Mouse (Mus musculus) cerebellum, postnatal 36 days (tissue): ENCODE data around the gene Fbln2.
"Not testable (repeated sequence)": the region's sequence is repeated elsewhere in the genome, so short reads cannot be mapped to it uniquely, and the experiment has no call there.

Source experiments
- DNase-seq, 2 experiments: peaks; one replicate each; pipeline ENCODE4 v3.0.0; 2021 to 2022; ENCODE audit warnings: mixed read lengths in 2 of 2

The Fbln2 gene

GRCm38 (mm10) chr6:91212155-91212554, at the start of gene Fbln2:
Gene Fbln2 (plus strand): TSS chr6:91212455.
- DNase-seq, result not testable (repeated sequence)

DNA sequence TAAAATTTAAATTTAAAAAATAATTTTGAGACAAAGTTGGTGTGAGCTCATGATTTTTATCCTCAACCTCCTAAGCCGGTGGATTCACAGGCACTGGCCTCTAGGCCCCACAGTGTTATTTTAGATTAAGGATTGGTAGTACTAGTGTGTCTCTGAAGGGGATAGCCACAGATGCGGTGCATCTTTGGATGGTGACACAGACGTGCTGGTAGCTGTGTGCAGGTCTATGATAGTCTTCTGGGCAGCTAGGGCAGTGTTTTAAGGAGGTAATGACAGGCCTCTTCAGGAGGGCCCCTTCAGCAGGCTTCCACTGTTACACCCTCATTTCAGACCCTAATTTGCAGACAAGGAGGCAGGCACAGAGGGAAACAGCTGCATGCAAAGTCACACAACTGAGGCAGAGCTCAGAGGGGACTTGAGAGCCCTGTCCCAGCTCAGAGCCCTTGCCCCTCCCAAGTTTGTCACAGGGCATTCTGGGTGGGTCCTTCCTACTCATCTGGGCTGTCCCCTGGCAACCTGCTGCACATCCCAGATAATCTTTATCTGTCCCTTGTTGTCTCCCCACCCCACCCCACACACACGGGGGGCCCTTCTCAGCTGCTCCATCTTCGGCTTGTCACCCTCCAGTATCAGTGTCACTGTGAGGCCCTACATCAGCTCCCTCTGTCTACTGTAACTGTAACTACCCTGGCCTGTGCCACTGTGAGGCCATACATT, 48.9 kb upstream of the Fbln2 start:
- no peak for DNase-seq

GRCm38 (mm10) chr6:91164584-91164983, 47.7 kb upstream of the Fbln2 start:
- no peak for DNase-seq

DNA sequence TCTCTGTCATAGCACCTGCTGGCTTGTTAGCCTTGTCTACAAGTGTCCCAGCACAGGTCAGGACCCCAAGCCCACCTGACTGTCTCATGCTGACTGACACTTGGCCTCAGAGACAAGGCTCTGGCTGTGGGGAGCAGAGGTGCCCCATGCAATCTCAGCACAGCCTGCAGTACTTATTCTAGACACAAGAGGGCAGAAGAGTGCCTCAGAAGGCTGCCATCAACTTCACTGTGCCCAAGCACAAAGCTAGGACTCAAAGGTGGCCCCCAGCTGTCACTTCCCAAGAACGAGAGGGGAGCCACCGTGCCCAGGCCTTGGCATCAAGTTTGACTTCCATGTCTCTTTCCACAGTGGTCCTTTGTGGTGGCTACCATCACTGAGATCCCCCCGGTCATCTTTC, 47.0 kb upstream of the Fbln2 start:
- peak; percentile 77 to 87 for DNase-seq

GRCm38 (mm10) chr6:91167828-91168227, 44.4 kb upstream of the Fbln2 start:
- DNase-seq, result no peak

GRCm38 (mm10) chr6:91169129-91169528, 43.1 kb upstream of the Fbln2 start:
- no peak for DNase-seq

- no peak for DNase-seq
Measured at GRCm38 (mm10) chr6:91171396-91171895, 40.8 kb upstream of the Fbln2 start.

GRCm38 (mm10) chr6:91172381-91172780, 39.9 kb upstream of the Fbln2 start:
- DNase-seq, result no peak

- DNase-seq, result peak; percentile 59 to 69
Measured at GRCm38 (mm10) chr6:91173221-91173880, 38.9 kb upstream of the Fbln2 start.

GRCm38 (mm10) chr6:91174211-91174610, 38.0 kb upstream of the Fbln2 start:
- DNase-seq, result no peak

DNA sequence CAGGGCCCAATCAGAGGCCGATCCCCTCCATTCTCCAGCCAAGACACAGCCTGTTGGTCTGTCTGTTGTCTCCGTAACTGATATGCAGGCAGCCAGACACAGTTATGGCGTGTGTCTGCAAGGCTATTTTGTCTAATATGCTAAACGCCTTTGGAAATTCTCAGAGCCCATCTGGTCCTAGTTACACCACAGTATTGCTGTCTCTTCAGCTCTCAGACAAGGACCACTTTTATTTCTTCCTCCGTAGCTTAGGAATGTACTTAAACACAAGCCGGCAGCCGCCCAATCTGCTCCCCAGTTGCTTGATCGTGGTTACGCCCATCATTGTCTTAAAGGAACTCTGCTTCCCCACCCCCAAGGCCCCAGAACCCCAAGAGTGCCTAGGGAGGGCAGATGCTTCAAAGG, 31.5 kb upstream of the Fbln2 start:
- no peak for DNase-seq

DNA sequence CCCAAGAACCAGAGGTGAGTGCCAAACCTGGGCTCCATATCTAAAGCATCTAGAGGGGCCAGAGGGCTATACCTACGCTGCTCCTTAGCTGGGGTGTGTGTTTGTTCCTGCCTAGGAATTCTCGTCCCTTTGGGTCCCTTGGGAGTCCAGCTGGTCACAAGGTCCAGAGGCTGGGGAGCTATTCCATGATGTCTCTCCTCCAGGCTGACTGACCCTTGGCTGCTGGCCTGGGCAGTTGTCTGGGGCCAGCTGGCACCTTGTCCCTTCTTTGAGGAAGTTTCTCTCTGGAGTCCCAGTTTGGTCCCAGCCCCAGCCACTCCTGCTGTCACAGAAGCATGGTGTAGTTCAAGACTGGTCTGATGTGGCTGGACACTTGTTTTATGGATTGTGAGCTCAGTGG, 30.9 kb upstream of the Fbln2 start:
- no peak for DNase-seq

- no peak for DNase-seq
Measured at GRCm38 (mm10) chr6:91182075-91182490, 30.2 kb upstream of the Fbln2 start.

- DNase-seq, result no peak
Measured at GRCm38 (mm10) chr6:91183041-91183440, 29.2 kb upstream of the Fbln2 start.

GRCm38 (mm10) chr6:91183980-91184379, 28.3 kb upstream of the Fbln2 start:
- no peak for DNase-seq

- DNase-seq, result no peak
Measured at GRCm38 (mm10) chr6:91184776-91185175, 27.5 kb upstream of the Fbln2 start.

DNA sequence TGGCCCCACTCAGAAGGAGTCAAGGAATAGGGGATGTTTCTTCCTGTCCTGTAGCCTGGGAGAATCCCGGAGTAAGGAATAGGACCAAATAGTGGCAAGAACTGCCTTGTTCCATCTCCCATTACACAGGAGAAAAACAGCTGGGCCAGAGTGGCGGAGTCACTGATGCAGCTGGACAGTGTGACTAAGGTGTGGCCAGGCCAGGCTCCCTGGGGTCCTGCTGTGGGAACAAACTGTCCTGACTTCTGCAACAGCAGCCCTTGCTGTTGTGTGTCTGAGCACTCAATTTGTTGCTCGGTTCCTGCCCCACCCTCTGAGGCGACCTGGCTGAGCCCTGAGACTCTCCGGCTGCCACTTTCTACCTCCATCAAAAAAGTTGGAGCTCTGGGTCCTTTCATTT, 26.8 kb upstream of the Fbln2 start:
- DNase-seq, result no peak

DNA sequence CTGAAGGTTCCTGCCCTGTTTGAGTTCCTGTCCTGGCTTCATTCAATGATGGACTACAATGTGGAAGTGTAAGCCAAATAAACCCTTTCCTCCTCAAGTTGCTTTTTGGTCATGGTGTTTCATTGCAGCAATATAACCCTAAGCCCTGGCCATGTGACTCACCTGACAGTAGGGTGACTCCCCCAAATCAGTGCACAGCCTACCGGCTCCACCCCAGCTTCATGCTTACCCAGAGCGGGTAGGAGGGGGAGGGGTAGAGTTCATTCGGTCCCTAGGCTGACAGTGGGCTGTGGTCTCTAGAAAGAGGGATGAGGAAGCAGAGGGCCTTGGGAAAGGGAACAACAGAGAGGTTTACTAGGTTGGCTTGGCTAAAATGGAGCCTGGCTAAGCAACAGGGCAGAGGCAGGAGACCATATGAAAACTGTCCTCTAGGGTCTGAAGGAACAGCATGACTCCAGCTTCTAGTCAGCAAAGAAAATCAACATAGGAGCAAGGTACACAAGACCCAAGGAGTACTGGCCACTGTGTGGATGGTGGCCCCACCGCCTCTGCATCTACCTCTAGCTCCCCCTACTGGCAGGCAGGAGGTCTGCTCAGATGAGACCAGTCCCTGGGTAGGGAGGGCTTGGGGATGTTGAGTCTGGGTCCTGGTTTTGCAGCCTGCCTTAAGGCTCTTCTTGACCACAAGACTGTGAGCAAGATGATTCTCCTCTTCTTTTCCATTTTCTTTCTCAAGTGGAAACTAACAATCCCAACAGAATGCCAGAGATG, 25.9 kb upstream of the Fbln2 start:
- no peak for DNase-seq

GRCm38 (mm10) chr6:91186934-91187333, 25.3 kb upstream of the Fbln2 start:
- DNase-seq, result peak; percentile 21 to 34

- DNase-seq, result no peak
Measured at GRCm38 (mm10) chr6:91187871-91188270, 24.4 kb upstream of the Fbln2 start.

DNA sequence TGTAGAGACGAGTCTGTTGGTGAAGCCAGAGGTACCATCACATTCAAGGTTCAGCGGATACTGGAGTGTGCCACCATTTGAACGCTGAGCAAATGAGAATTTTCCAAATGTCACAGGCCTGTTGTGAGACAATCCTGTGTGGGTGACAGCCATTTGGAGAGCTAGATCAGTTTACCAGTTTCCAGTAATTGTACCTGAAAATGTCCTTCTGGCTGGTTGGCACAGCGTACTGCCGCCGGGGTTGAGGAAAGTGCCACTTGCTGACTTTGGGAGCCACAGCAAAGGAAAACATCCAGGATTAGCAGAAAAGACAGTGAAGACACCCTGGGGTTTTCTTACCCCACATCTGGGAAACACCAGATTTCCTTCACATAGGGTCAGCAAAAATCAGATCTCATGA, 22.3 kb upstream of the Fbln2 start:
- DNase-seq, result peak; percentile 54 to 55

DNA sequence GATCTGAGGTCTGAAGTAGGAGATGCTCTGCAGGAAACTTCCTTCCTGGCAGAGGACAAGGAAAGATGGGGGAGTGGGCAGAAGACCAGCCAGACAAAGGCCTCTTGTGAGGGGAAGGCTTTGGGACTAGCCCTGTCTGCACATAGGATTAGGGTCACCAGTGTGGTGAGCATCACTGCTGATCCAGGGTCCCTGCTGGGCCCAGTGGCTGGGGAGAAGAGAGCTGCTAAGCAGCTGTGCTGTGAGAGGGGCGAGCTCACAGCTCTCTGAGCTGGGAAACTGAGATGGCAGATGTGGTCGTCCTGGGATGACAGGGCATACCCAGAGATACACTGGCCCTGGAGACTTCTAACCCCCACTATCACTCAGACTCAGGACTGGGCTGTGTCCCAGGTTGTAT, 20.8 kb upstream of the Fbln2 start:
- DNase-seq, result no peak

DNA sequence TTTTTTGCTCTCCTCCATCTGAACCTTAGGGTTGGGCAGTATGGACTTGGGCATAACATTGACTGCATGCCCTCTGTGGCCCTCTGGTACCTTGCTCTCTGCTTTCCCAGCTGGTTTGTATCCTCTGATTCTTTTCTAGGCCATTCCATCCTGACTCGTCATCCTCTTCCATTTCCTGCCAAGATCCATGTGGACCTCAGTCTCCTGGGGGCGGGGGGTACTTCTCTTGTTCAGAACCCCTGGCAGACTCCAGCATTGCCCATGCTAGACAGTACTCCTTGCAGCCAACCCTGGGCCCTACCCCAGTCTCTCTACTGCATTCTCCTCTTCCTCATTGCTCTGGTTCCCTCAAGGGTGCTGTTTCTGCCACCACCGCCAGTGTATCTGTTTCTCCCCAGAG, 19.8 kb upstream of the Fbln2 start:
- no peak for DNase-seq
